Mouse (Mus musculus) intestine, postnatal 0 days (tissue): ENCODE measurements at regions not wholly inside any gene's neighbourhood (a gene's known extent, or its start where the extent isn't known, plus 50 kb on each side); places are given as distances from the start of the nearest gene placed in this dataset.
"Not testable (repeated sequence)": the region's sequence is repeated elsewhere in the genome, so short reads cannot be mapped to it uniquely, and the experiment has no call there.

Experiments used
- ATAC-seq: fragments of 200-750 bp; cut with Nextera tagmentation; 2 replicates; pipeline ENCODE4 v1.8.0; 2017; ENCODE audit warnings: mild to moderate bottlenecking, moderate TSS enrichment, moderate library complexity
- H3K27ac ChIP-seq: fragments of 300-500 bp; sonication (generic); 2 replicates; pipeline ENCODE4 v1.5.1; 2014; ENCODE audit warnings: mild to moderate bottlenecking, low read depth, low read length, moderate library complexity
- H3K27me3 ChIP-seq: fragments of 300-500 bp; sonication (generic); replicated peaks from 2 replicates; pipeline ENCODE4 v1.6.1; 2014; ENCODE audit warnings: low read length, mixed read lengths; ENCODE audit not compliant: control insufficient read depth, insufficient read depth
- H3K36me3 ChIP-seq: fragments of 300-500 bp; sonication (generic); 2 replicates; pipeline ENCODE4 v1.6.1; 2014; ENCODE audit warnings: mild to moderate bottlenecking, moderate library complexity; ENCODE audit not compliant: control insufficient read depth, insufficient read depth
- H3K4me1 ChIP-seq: fragments of 300-500 bp; sonication (generic); replicated peaks from 2 replicates; pipeline ENCODE4 v1.6.1; 2014; ENCODE audit warnings: antibody characterized with exemption, low read length, mixed read lengths; ENCODE audit not compliant: control insufficient read depth, insufficient read depth
- H3K4me2 ChIP-seq: fragments of 300-500 bp; sonication (generic); replicated peaks from 2 replicates; pipeline ENCODE4 v1.6.1; 2014; ENCODE audit warnings: low read depth, mild to moderate bottlenecking, moderate library complexity
- H3K4me3 ChIP-seq: fragments of 300-500 bp; sonication (generic); 2 replicates; pipeline ENCODE4 v1.5.1; 2014; ENCODE audit warnings: low read depth, low read length
- H3K9ac ChIP-seq: fragments of 300-500 bp; sonication (generic); 2 replicates; pipeline ENCODE4 v1.6.1; 2014; ENCODE audit warnings: mild to moderate bottlenecking, low read depth, low read length
- H3K9me3 ChIP-seq: fragments of 300-500 bp; sonication (generic); 2 replicates; pipeline ENCODE4 v1.6.1; 2016; ENCODE audit warnings: mixed run types; ENCODE audit not compliant: control insufficient read depth
- CTCF ChIP-seq: sonication (generic); IDR thresholded peaks from 2 replicates; pipeline ENCODE4 v1.5.1; 2016; ENCODE audit warnings: low read depth, mild to moderate bottlenecking, control low read depth, antibody characterized with exemption, moderate library complexity
- WGBS: fragments of 180-500 bp; shearing (Covaris S2); extraction: QIAGEN DNeasy Blood & Tissue Kit; methylation state at CpG from one replicate; pipeline ENCODE4 v1.1.7; 2014; 5-methylcytosine and 5-hydroxymethylcytosine counted together

- not testable (repeated sequence) for H3K27ac ChIP-seq, H3K4me2 ChIP-seq, H3K9me3 ChIP-seq, H3K4me1 ChIP-seq, H3K4me3 ChIP-seq, H3K27me3 ChIP-seq, H3K36me3 ChIP-seq, ATAC-seq, H3K9ac ChIP-seq
- 81% methylated on average over 1 of the region's 1 CpGs for WGBS
Observed at GRCm38 (mm10) chr8:20264612-20265011, 98.4 kb downstream of the Gm15319 start.

- not testable (repeated sequence) for H3K4me3 ChIP-seq, H3K4me1 ChIP-seq, H3K36me3 ChIP-seq, H3K27ac ChIP-seq, H3K9me3 ChIP-seq, H3K27me3 ChIP-seq, ATAC-seq, H3K9ac ChIP-seq, H3K4me2 ChIP-seq
- 92% methylated on average over 3 of the region's 3 CpGs for WGBS
Observed at GRCm38 (mm10) chr8:20264106-20264505, 98.9 kb downstream of the Gm15319 start.

DNA sequence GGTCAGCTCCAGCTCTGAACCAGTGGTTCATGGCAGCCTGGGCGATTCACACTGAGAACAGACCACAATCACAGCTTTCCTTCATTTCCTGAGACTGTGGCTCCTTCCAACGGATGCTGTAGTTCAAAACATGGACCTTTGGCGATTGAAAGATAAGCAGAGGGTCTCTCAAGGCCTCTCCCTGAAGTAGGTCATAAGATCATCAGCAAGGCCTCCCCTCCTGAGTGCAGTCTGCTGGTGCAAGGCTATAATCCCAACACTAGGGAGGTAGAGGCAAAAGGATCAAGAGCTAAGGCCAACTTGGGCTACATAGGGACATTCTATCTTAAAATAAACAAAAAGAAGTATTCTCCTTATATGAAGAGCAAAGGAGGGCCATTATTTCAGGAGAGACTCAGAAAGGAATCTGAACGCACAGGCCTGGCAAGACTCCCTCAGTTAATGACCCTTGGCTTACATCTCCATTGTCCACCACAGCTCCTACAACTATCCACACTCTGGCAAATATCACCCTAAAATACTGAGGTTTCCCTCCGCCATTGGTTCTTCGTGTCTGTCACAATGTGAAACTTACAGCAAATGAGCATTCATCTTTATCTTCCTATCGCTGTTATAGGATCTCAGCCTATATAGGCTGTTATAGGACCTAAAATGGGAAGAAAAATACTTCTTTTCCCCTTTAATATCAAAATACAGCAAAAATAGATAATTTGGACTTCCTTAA is 100.0 kb downstream of the Gm15319 start:
- not testable (repeated sequence) for H3K9ac ChIP-seq, H3K36me3 ChIP-seq, H3K4me3 ChIP-seq, H3K9me3 ChIP-seq, H3K27me3 ChIP-seq, H3K4me1 ChIP-seq, H3K4me2 ChIP-seq, ATAC-seq, H3K27ac ChIP-seq
- WGBS = 73% methylated on average over 5 of the region's 7 CpGs

DNA sequence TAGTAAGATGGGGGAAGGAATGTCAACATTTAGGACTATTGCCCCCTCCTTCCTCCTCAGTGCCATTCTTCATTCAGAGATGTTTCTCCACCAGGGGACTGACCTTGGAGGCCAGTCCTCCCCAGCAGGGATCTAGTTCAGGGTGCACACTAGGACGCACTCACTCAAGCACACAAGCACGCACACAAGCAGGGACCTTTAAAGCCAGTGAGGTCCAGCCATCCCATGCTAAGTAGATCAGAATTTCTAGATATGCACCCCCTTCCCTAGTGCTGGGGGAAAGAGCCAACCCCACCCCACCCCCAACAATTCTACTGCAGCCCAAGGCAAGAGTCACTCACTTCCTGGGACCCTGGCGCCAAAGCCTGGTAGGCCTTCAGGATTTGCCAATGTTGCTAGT is 100.8 kb downstream of the Gm15319 start:
- 0 out of 2 replicates have a peak, but pooled peaks have one; percentile 7 for TF ChIP-seq CTCF
- H3K9ac ChIP-seq, H3K27me3 ChIP-seq, H3K27ac ChIP-seq, H3K4me1 ChIP-seq, ATAC-seq, H3K4me2 ChIP-seq, H3K9me3 ChIP-seq, H3K4me3 ChIP-seq, H3K36me3 ChIP-seq: not testable (repeated sequence)
- no CpG with 5 or more reads among the region's 3 CpGs for WGBS

DNA sequence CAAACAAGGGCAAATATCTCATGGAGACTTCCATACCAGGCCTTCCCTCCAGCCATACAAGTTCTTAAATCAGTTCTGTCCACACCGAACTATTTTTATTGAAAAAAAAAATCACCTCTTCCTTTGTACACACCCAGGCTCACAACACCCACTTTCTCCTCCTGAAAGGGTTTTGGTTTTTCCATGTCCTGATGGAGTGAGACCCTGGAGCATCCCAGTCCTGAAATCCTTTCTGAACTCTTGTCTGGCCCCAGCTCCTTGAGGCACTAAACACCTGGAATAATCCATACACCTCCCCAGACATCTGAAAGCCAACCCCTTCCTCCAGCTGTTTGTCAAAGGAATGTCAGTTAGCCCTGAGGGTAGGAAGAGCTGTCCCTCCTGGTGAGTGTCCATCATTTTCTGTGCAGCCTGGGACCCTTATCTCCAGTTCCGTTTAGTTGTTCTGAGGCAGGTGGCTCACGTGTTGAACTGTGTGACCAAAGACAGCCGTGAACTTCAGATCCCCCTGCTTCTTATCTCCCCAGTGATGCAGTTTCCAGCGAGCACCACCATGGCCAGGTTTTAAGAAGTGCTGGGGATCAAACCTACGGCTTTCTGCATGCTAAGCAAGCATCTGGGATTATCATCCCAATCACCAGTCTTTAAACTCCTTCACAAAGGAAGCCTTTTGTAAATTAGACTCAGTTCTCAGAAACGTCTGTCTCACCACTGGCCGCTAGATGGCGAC is 101.4 kb downstream of the Gm15319 start:
- peak; percentile 36; the same call in 1 of the 2 replicates for ATAC-seq
- not testable (repeated sequence) for H3K36me3 ChIP-seq, H3K27ac ChIP-seq, H3K4me1 ChIP-seq, H3K4me3 ChIP-seq, H3K27me3 ChIP-seq, H3K4me2 ChIP-seq, H3K9me3 ChIP-seq, H3K9ac ChIP-seq
- 46% methylated on average over 6 of the region's 9 CpGs for WGBS

- not testable (repeated sequence) for H3K4me3 ChIP-seq, H3K4me1 ChIP-seq, H3K4me2 ChIP-seq, ATAC-seq, H3K27me3 ChIP-seq, H3K27ac ChIP-seq, H3K36me3 ChIP-seq, H3K9me3 ChIP-seq, H3K9ac ChIP-seq
- WGBS = no CpG with 5 or more reads among the region's 2 CpGs
Observed at GRCm38 (mm10) chr8:20261007-20261406, 102.0 kb downstream of the Gm15319 start.

- not testable (repeated sequence) for H3K27ac ChIP-seq, H3K4me3 ChIP-seq, H3K9me3 ChIP-seq, H3K9ac ChIP-seq, H3K36me3 ChIP-seq, H3K27me3 ChIP-seq, H3K4me1 ChIP-seq, ATAC-seq, H3K4me2 ChIP-seq
- 85% methylated on average over 4 of the region's 7 CpGs for WGBS
Observed at GRCm38 (mm10) chr8:20260125-20260640, 102.8 kb downstream of the Gm15319 start.

DNA sequence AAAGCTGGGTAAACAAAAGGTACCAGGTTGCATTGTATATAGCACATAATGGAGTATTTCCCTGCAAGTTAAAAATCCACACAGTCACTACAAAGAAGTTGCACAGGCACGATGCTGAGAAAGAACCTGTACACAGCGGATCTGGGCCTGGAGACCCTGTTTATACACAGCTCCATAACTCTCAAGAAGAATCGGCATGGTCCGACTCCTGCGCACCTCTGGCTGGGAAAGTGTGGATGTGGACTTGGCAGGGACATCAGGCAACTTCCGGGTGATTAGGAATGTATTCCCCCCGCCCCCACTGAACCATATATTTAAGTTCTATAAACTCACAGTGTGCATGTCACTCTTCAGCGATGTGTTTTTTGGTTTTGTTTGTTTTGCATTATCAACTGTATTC is 103.3 kb downstream of the Gm15319 start:
- not testable (repeated sequence) for H3K4me3 ChIP-seq, H3K4me1 ChIP-seq, H3K9me3 ChIP-seq, ATAC-seq, H3K36me3 ChIP-seq, H3K9ac ChIP-seq, H3K4me2 ChIP-seq, H3K27ac ChIP-seq, H3K27me3 ChIP-seq
- 81% methylated on average over 6 of the region's 8 CpGs for WGBS
